12 mouse cellular contexts compared by ENCODE assay signal in the genomic region with DNA sequence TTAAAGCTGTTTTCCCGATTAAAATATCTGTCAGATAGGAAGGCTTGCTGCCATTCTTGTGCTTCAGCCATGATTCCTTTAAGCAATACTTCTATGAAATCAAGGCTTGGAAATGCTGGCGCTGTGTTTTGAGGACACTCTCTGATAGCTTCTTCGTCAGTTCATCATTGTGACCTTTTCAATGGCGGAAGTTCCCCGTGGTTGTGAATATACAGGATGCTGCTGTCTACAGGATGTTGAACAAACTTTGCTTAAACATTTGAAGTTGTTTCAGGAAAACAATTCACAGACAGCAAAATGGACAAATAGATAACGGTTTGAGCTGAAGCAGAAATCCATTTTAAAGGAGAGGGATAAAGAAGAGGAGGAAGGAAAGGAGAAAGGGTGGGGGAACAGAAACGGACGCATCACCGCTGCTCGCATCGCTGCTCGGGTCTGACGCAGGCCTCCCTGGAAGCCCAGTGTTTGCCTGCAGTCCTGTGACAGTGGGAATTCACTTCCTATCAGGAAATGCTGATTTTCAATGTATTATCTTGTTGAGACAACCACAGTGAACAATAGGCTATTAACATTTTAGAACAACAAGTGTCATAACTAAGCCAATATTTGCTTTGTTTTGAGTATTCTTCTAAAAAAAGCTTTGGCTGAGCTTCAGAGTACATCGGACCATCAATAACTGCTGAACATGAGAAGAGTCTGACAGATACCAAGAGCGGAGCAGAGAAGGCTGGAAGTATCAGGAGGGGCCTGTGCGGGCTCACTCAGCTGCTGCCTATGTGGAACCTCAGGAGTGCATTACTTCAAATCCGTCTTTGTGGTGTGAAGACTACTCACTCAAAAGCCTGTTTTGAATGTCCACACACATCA. TPM values are rescaled to one million over a fixed set of nuclear protein-coding genes. Genes with fewer than 3 reads are reported as not detected.
DNase-seq lines count a peak whose midpoint lies in the region; ATAC-seq and TF ChIP-seq lines count a peak whose summit lies in the region.
"Had no signal": no experiment of that assay in that cellular context is flagged by ENCODE, and none has a peak within 500 bp of the region (broad histone marks: within the 10 kb centered on the region; RNA-seq: fewer than 3 reads in every experiment).

No protein-coding gene starts in this region.

- no peaks in the 10 kb centered on the region for H3K9me3 ChIP-seq in heart, embryonic 10.5 days
- no peaks in the 10 kb centered on the region for H3K9me3 ChIP-seq in lung, postnatal 0 days (ENCODE audit: low read length)
- no peaks in the 10 kb centered on the region for H3K9me3 ChIP-seq in hindbrain, embryonic 12.5 days (replicated peaks)

- peaks cover 31% of the 10 kb centered on the region for H3K4me1 ChIP-seq in heart, embryonic 10.5 days
- peaks cover 17% of the 10 kb centered on the region; the same call in 1 of the 2 replicates for H3K4me1 ChIP-seq in lung, postnatal 0 days (ENCODE audit: insufficient read depth, low read depth, low read length)
- H3K4me1 ChIP-seq in hindbrain, embryonic 12.5 days, result peaks cover 7% of the 10 kb centered on the region

- DNase-seq in heart, adult 11 months, result peak; percentile 93
- DNase-seq in heart, embryonic 10.5 days (ENCODE audit: low spot score), result no peak
- DNase-seq in layer of hippocampus, adult 2 months (ENCODE audit: low spot score in 2 of 2), result no peak
- no peak for DNase-seq in layer of hippocampus, adult 18-20 months (ENCODE audit: low spot score in 2 of 2)
- DNase-seq in brain, adult 2 months (ENCODE audit: low read depth, low spot score), result peak; percentile 68
- peak; percentile 66 for DNase-seq in lung, postnatal 0 days (ENCODE audit: low spot score)
- no peak for DNase-seq in ovary, postnatal 36 days (ENCODE audit: low spot score)
- DNase-seq: cerebellum, postnatal 25 days; right cerebral cortex, adult 18-20 months had no signal

- WGBS in heart, embryonic 10.5 days, result 63% methylated on average over 17 of the region's 17 CpGs
- 59% methylated on average over 17 of the region's 17 CpGs for WGBS in lung, postnatal 0 days
- 88% methylated on average over 17 of the region's 17 CpGs for WGBS in hindbrain, embryonic 12.5 days

- no peak overlapping the region for H3K27ac ChIP-seq in heart, embryonic 10.5 days
- peak overlapping the region; percentile 76 for H3K27ac ChIP-seq in layer of hippocampus, adult 2 months
- peak overlapping the region; percentile 73 for H3K27ac ChIP-seq in lung, postnatal 0 days (ENCODE audit: low read length)
- no peak overlapping the region for H3K27ac ChIP-seq in hindbrain, embryonic 12.5 days
- H3K27ac ChIP-seq: hindbrain, postnatal 0 days had no signal

- H3K9ac ChIP-seq in lung, postnatal 0 days (replicated peaks; ENCODE audit: low read depth), result no peak overlapping the region
- no peak overlapping the region for H3K9ac ChIP-seq in hindbrain, embryonic 12.5 days

- TF ChIP-seq CTCF in layer of hippocampus, adult 2 months (conservative IDR thresholded peaks at IDR 0.05), result no peak
- TF ChIP-seq CTCF in lung, postnatal 0 days (IDR thresholded peaks at IDR 0.05), result 0 out of 2 replicates have a peak, but pooled peaks have one; percentile 3

- no peaks in the 10 kb centered on the region for H3K27me3 ChIP-seq in heart, embryonic 10.5 days (ENCODE audit: insufficient read depth, poor library complexity, severe bottlenecking)
- no peaks in the 10 kb centered on the region for H3K27me3 ChIP-seq in lung, postnatal 0 days (replicated peaks; ENCODE audit: insufficient read depth, low read length)
- H3K27me3 ChIP-seq in hindbrain, embryonic 12.5 days, result no peaks in the 10 kb centered on the region
- H3K27me3 ChIP-seq: Patski had no signal

- peak; percentile 87 for TF ChIP-seq EP300 in lung, postnatal 0 days (IDR thresholded peaks at IDR 0.05)

- ATAC-seq in lung, postnatal 0 days, result peak; percentile 82
- no peak for ATAC-seq in hindbrain, embryonic 12.5 days (ENCODE audit: low FRiP score)
- ATAC-seq: hindbrain, postnatal 0 days; Patski had no signal

- H3K4me3 ChIP-seq in heart, embryonic 10.5 days, result no peak overlapping the region
- no peak overlapping the region for H3K4me3 ChIP-seq in layer of hippocampus, adult 2 months
- no peak overlapping the region for H3K4me3 ChIP-seq in lung, postnatal 0 days (ENCODE audit: low read depth, low read length)
- H3K4me3 ChIP-seq in hindbrain, embryonic 12.5 days, result no peak overlapping the region

- H3K4me2 ChIP-seq in lung, postnatal 0 days (replicated peaks; ENCODE audit: low read depth, low read length), result no peak overlapping the region
- no peak overlapping the region for H3K4me2 ChIP-seq in hindbrain, embryonic 12.5 days (replicated peaks)

- H3K36me3 ChIP-seq in heart, embryonic 10.5 days, result peaks cover 20% of the 10 kb centered on the region
- no peaks in the 10 kb centered on the region for H3K36me3 ChIP-seq in lung, postnatal 0 days (ENCODE audit: insufficient read depth, low read length)
- H3K36me3 ChIP-seq in hindbrain, embryonic 12.5 days, result no peaks in the 10 kb centered on the region

RNA-seq across cellular contexts. Expression of gene Add3, which starts 58.7 kb away (rescaled TPM):
- polyA plus RNA-seq in heart, embryonic 10.5 days (2016; fragmentation: Nextera tagmentation; extraction: Ambion mirVana), result 128 and 173 TPM in 2 replicates
- 100 to 1,000 TPM; 125 to 129 TPM for total RNA-seq in layer of hippocampus, adult 2 months (2021)
- 100 to 1,000 TPM; 126 to 129 TPM for total RNA-seq in layer of hippocampus, adult 18-20 months (2021)
- 92.9 and 100 TPM in 2 replicates for polyA plus RNA-seq in lung, postnatal 0 days (2015; fragmentation: Nextera tagmentation; extraction: Ambion mirVana)
- 55.5 and 56.0 TPM in 2 replicates for polyA plus RNA-seq in hindbrain, embryonic 12.5 days (2016; fragmentation: Nextera tagmentation; extraction: Ambion mirVana)

Comparison
In these comparisons a context has a peak if more than half of its experiments do, and no peak if none do; other contexts are left out.
1. DNase-seq: peak in heart, adult 11 months (single experiment), brain, adult 2 months (single experiment) and lung, postnatal 0 days (single experiment); none in heart, embryonic 10.5 days (single experiment), layer of hippocampus, adult 2 months (0 of 2), layer of hippocampus, adult 18-20 months (0 of 2) and ovary, postnatal 36 days (single experiment).
2. H3K27ac ChIP-seq: peak in layer of hippocampus, adult 2 months (single experiment) and lung, postnatal 0 days (single experiment); none in heart, embryonic 10.5 days (single experiment) and hindbrain, embryonic 12.5 days (single experiment).